Comparison of ENCODE assay signal across 9 mouse cellular contexts in genomic region chr3:80052879-80053278, GRCm38 (mm10).
DNase-seq lines count a peak whose midpoint lies in the region; ATAC-seq and TF ChIP-seq lines count a peak whose summit lies in the region.
"Had no signal": no experiment of that assay in that cellular context is flagged by ENCODE, and none has a peak within 500 bp of the region (broad histone marks: within the 10 kb centered on the region; RNA-seq: fewer than 3 reads in every experiment).

No protein-coding gene starts in this region.

- TF ChIP-seq CTCF in MEL (IDR thresholded peaks at IDR 0.05 in 2 of 3, conservative IDR thresholded peaks at IDR 0.05 in 1 of 3; ENCODE audit: control insufficient read depth in 1 of 3, insufficient read depth in 1 of 3, low read depth in 2 of 3, low read length in 3 of 3, poor library complexity in 1 of 3, severe bottlenecking in 1 of 3), result no peak

- TF ChIP-seq RAD21 in MEL (IDR thresholded peaks at IDR 0.05; ENCODE audit: low read depth, low read length), result no peak

- no peaks in the 10 kb centered on the region for H3K27me3 ChIP-seq in MEL (ENCODE audit: control insufficient read depth in 1 of 2, insufficient read depth in 2 of 2, low read length in 2 of 2)
- H3K27me3 ChIP-seq in neural tube, embryonic 15.5 days (replicated peaks), result no peaks in the 10 kb centered on the region

- DNase-seq in 416B (ENCODE audit: low read depth), result peak; percentile 92
- peak; percentile 65 for DNase-seq in MEL (ENCODE audit: low read depth, low spot score)
- DNase-seq in heart, adult 18-20 months, result peak; percentile 63 to 85
- DNase-seq in liver, result peak; percentile 61
- DNase-seq in cerebellum, adult 9-10 months, result no peak
- DNase-seq in left cerebral cortex, postnatal 4 days, result no peak

- no peaks in the 10 kb centered on the region for H3K9me3 ChIP-seq in MEL (replicated peaks; ENCODE audit: insufficient read depth, low read length)
- H3K9me3 ChIP-seq in neural tube, embryonic 15.5 days (replicated peaks), result no peaks in the 10 kb centered on the region

- H3K9ac ChIP-seq in MEL (ENCODE audit: control insufficient read depth, low read depth, low read length, poor library complexity, severe bottlenecking), result no peak overlapping the region
- H3K9ac ChIP-seq in neural tube, embryonic 15.5 days (replicated peaks), result no peak overlapping the region

- TF ChIP-seq EP300 in MEL (IDR thresholded peaks at IDR 0.05; ENCODE audit: low read depth in 1 of 2, low read length in 2 of 2), result peak; percentile 97 to 98

- no peak for TF ChIP-seq POLR2A in MEL (IDR thresholded peaks at IDR 0.05; ENCODE audit: control insufficient read depth in 1 of 2, insufficient read depth in 1 of 2, low read depth in 1 of 2, low read length in 2 of 2, poor library complexity in 1 of 2)

- H3K79me2 ChIP-seq in MEL (ENCODE audit: control insufficient read depth, insufficient read depth, low read length, poor library complexity), result no peaks in the 10 kb centered on the region

- no peak overlapping the region for H3K4me3 ChIP-seq in MEL (ENCODE audit: control insufficient read depth in 1 of 2, insufficient read depth in 1 of 2, low read depth in 2 of 2, low read length in 2 of 2)
- H3K4me3 ChIP-seq in neural tube, embryonic 15.5 days (replicated peaks), result no peak overlapping the region

- no peak overlapping the region for H3K4me2 ChIP-seq in neural tube, embryonic 15.5 days

- peaks cover 3 to 14% of the 10 kb centered on the region in 2 experiments for H3K4me1 ChIP-seq in MEL (ENCODE audit: control insufficient read depth in 1 of 2, insufficient read depth in 2 of 2, low read length in 2 of 2)
- no peaks in the 10 kb centered on the region for H3K4me1 ChIP-seq in neural tube, embryonic 15.5 days

- peak overlapping the region; percentile 39; the same call in 1 of the 2 replicates for H3K27ac ChIP-seq in MEL (ENCODE audit: control insufficient read depth, low read depth, low read length)
- H3K27ac ChIP-seq in neural tube, embryonic 15.5 days (replicated peaks), result no peak overlapping the region
- H3K27ac ChIP-seq: kidney, postnatal 0 days had no signal

- intact Hi-C loops in left cerebral cortex, postnatal 4 days (cut with DNase I), result no loop called here

- ATAC-seq in neural tube, embryonic 15.5 days (ENCODE audit: low FRiP score), result no peak
- ATAC-seq: midbrain, embryonic 16.5 days had no signal

- H3K36me3 ChIP-seq in MEL (ENCODE audit: control insufficient read depth in 1 of 2, insufficient read depth in 2 of 2, low read length in 2 of 2), result peaks cover 0 to 23% of the 10 kb centered on the region in 2 experiments; a peak in 2 of 4 replicates
- no peaks in the 10 kb centered on the region for H3K36me3 ChIP-seq in neural tube, embryonic 15.5 days

- 61% methylated on average over 3 of the region's 3 CpGs for WGBS in neural tube, embryonic 15.5 days

TF ChIP-seq in MEL, 35 proteins besides CTCF, POLR2A, EP300 and RAD21:
- peak; percentile 84 for TF ChIP-seq RCOR1 (IDR thresholded peaks at IDR 0.05; ENCODE audit: low read depth, low read length)
- TF ChIP-seq MYB (IDR thresholded peaks at IDR 0.05; ENCODE audit: low read depth, low read length), result peak; percentile 81
- TF ChIP-seq POLR2AphosphoS2 (IDR thresholded peaks at IDR 0.05; ENCODE audit: low read length), result no peak
- peak; percentile 40; the same call in 1 of the 2 replicates for TF ChIP-seq SIN3A (IDR thresholded peaks at IDR 0.05; ENCODE audit: low read length)
- TF ChIP-seq MXI1 (IDR thresholded peaks at IDR 0.05; ENCODE audit: low read depth, low read length), result no peak
- TF ChIP-seq GATA1 (IDR thresholded peaks at IDR 0.05; ENCODE audit: low read depth, low read length), result peak; percentile 96
- TF ChIP-seq CHD2 (IDR thresholded peaks at IDR 0.05; ENCODE audit: low read length), result peak; percentile 40; the same call in 1 of the 2 replicates
- peak; percentile 82; the same call in 1 of the 2 replicates for TF ChIP-seq JUND (IDR thresholded peaks at IDR 0.05; ENCODE audit: low read depth, low read length)
- TF ChIP-seq TCF12 (IDR thresholded peaks at IDR 0.05; ENCODE audit: low read depth, low read length), result peak; percentile 73
- TF ChIP-seq ETS1 (IDR thresholded peaks at IDR 0.05; ENCODE audit: low read depth, low read length), result peak; percentile 83
- no peak; the same call in 1 of the 2 replicates for TF ChIP-seq MYC (IDR thresholded peaks at IDR 0.05; ENCODE audit: low read depth, low read length)
- 0 out of 2 replicates have a peak, but pooled peaks have one; percentile 13 for TF ChIP-seq TBP (IDR thresholded peaks at IDR 0.05; ENCODE audit: low read depth, low read length)

Comparison
In these comparisons a context has a peak if more than half of its experiments do, and no peak if none do; other contexts are left out.
1. DNase-seq: peak in 416B (single experiment), MEL (single experiment), heart, adult 18-20 months (2 of 2) and liver (single experiment); none in cerebellum, adult 9-10 months (single experiment) and left cerebral cortex, postnatal 4 days (single experiment).